Mouse (Mus musculus) gonadal fat pad, adult 2 months (tissue): ENCODE results near the gene E130114P18Rik. TPM values are rescaled to one million over a fixed set of nuclear protein-coding genes. Genes with fewer than 3 reads are reported as not detected.

Experiments used
- DNase-seq: peaks from one replicate; pipeline ENCODE4 v3.0.0-alpha.2; 2012; ENCODE audit warnings: low read depth
- polyA plus RNA-seq: library from polyadenylated mRNA; depleted of rRNA; stranded (reverse); fragments of >200 nt; gene quantifications from 2 replicates; pipeline ENCODE4 v1.2.3, GENCODE M21; 2012

The E130114P18Rik gene
- polyA plus RNA-seq, 1 experiment = 0.11 TPM

DNA sequence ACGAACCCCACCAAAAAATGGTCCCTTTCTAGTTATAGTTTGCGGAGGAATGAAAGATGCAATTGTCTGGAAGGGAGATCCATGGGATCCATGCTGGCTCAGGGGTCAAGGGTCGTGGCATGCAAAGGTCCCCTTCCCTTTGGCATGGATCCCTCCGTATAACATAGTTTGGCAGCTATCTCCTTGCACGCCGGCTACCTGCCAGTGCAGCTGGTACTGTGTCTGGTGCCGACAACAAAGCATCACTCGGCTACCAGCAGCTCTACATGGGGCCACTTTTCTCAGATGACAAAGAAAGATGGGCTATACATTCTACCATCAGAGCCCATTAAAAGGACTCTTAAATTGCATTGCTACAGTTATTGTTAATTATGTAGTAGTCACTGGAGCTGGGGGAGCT is 169.2 kb downstream of the E130114P18Rik start:
- no peak for DNase-seq

DNA sequence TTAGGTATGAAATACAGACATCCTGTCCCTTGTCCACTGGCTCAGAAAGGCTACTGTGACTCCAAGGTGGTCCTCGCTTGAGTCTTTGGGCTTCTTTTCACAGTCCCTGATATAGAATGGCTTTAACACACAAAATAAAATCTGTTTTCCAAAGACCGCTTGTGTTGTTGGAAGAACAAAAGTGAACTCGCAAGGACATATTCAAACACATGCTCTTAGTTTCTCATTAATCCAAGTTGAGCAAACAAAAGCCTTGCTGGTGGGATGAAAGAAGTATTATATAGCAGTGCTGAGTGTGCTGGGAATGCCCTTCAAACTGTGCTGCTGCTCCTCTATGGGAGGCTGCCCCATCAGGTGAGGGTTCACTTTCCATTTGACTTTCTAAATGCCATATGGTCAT is 169.7 kb downstream of the E130114P18Rik start:
- no peak for DNase-seq

DNA sequence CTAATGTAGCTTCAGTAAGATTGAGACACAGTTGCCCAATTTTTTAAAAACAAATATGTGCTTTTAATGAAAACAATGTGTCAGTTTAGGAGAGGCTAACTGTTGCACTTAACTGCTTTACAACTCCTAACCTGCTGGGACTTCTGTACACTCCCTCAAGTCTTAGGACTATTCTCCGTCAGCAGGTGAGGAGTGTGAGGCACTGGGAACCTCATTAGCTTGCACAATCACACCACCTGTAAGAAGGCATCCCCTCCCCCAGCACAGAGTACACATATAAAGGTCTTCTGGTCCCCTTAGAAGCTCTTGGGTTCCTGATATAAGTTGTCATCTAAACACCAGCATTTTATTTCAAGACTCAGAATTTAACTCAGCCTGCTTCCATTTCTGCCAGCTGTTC is 170.7 kb downstream of the E130114P18Rik start:
- no peak for DNase-seq

DNA sequence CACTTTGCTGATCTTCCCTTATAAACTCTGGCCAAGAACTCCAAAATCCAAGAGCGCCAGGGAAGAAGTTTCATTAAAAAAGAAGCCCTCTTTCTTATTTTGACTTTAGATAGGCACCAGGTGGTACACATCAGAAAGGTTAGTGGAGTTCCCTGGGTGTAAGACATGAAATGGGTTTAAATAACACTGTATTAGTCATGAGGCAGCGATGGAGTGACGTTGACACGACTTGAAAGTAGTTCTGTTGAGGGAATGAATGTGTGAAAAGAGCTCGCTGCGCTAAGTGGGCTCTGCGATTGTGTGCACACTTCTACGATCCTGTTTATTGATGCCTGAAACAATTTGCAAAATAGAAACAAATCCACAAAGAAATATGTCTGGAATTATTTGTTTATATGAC is 171.4 kb downstream of the E130114P18Rik start:
- DNase-seq = no peak

DNA sequence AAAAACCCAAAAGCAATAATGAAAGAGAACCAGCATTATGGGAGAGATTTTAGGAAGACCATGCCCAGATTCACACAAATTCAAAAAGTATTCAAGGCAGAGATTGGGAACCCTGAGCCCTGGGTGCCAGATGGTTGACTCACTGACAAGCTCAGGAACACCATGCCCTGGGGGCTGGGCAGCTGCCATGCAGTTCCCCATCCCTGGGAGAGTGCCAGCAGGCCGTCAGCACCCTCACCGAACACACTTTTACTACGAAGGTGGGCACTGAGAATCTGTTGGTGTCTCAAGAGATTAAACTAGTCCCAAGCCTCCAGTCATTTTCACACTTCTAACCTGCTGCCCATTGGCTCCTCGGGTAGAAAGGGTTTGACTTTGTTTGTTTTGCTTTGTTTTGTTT is 175.3 kb downstream of the E130114P18Rik start:
- no peak for DNase-seq

DNA sequence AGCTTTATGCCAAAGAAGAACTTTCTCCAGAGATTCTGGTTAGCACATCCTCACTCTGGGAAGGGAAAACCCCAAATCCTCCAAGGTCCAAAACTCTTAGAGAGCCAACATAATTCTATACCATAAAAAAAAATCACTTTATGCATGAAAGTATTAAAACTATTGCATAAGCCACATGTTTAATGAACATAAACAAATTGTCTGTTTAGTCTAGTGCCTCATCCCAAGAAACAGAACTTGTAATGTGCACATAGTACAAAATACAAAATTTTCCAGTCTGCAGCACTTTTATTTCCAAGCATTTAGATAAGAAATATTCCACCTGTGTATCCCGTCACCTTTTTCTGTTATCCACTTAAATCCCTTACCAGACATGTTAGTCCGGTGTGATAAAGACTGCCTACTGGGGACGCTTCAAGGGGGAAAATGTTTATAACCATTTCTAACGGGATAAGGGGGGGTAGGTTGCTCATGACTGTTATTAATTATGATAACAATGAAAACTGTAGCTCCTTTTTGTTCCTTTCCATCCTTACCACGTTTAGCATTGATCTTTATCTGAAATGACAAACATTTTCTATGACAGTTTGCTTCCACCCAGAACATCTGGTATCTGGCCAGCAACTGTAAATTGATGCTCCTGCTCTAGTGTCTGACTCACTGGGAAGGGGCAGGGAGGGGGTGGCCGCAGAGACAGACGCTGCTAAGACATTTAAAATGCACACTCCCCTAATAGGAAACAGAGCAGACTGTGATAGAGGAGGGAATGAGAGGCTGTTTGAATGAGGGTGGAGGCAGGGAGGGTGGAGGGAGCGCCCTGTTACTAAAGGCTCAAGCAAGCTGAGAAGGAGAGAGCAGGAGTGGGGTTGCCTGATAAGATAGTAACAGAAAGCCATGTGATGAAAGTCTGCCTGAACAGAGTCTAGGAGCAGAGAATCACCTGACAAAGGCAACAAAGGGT is 176.7 kb downstream of the E130114P18Rik start:
- no peak for DNase-seq

DNA sequence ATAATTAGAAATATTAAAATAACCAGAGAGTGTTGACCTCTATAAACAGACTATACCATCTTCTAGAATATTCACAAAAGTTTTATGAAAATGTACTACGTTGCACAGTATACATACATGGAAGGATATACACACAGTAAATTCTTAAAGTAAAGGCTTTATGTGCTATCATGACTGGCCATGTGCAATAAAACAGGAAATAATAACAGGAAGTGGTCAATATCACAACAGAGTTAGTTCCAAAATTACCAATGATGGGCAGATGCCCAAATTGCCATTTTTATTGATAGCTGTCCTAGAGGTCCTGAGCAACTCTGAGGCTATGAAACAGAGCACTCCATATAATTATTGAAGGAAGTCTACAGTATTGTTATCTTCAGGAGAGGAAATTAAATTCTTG is 180.4 kb downstream of the E130114P18Rik start:
- DNase-seq = no peak

DNA sequence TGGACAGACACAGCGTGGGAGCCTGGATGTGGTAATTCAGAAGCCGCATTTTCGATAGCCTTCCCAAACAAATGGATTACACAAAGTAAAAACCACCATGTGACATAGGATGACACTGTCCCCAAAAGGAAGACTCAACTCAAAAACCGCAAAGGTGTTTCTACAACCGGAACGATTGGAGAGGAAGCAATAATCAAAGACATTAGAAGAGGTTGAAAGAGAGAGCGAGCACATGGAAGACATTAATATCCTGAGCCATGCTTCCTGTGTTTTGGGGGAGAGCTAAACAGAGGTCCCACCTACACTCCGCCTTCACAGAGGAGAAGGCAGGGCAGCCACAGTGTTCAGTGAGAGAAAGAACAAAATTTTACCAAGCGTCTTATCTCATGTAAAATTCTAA is 181.5 kb downstream of the E130114P18Rik start:
- DNase-seq = no peak

DNA sequence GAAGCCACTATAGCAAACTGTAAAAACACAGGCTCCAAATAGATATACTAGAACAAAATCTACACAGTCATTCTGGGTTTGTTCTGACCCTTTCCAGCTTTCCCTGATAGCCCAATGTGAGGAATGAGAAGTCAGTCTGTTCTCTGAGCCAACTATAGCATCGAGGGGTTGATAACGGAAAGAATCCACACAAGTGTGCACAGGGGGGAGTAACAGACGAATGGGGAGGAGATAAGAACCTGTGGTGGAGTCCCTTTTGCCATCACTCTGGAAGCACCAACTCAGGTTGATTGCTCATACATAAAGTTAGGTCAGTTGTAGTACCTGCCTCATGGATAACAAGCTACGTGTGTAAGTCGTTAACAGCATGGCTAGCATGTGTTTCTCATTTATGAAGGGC is 184.0 kb downstream of the E130114P18Rik start:
- DNase-seq = no peak

DNA sequence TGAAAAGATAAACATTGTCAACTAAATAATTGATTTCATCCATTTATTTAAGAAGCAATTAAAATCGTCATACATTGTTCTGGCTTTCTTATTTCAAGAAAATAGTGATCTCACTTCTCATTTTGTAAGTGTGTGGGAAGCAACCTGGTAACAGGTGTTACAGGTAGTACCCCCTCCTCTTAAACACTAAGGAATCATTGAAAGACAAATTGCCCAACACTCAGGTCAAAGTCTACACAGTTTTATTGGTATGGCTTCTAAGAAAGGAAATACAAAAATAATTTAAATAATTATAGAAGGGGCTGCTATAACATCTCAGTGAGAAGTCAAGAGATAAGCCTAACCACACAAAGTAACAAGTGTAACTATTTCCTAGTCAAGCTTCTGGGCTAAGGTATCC is 188.1 kb downstream of the E130114P18Rik start:
- DNase-seq = no peak

DNA sequence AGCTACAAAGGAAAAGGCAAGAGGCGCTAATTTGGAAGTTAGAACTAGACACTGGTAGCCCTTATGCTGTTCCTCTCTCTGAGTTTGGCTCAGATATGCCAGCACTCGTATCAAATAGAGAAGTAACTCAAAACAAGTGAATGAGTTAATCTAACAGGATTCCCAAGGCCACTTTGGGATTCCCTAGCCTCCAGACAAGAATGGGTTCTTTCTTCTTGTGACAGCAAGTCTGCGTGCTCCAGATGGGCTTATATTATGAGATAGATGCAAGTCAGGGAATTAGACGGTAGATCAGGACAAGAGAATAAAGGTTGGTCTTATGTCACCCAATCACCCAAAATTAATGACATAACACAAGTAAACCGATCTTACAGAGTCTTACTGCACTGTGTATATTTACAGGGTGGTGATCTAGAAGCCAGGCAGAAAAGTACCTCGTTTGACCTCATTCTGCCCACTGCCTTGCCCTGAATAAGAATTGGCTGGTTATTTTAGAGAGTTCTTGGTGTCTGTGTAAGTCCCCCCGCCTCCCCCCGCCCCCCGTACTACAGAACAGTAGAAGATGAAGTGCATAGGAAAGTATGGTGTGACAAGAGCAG is 190.4 kb downstream of the E130114P18Rik start:
- no peak for DNase-seq

DNA sequence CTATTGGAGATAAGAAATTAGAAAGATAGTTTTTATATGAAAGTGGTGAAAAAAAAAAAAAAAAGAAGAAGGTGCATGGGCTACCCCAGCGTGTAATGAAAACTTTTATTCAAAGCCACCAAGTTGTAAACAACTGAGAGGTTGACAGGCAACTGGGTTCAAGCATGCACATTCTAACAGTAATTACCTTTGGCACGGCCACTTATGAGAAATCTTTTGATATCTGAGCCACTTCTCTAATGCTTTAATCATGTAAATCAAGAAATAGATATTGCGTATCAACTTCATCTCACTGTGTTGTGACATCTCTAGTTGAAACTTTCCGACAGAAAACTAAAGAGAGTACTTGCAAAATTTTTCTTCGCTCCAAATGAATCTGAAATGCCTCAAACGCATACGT is 192.7 kb downstream of the E130114P18Rik start:
- DNase-seq = no peak

DNA sequence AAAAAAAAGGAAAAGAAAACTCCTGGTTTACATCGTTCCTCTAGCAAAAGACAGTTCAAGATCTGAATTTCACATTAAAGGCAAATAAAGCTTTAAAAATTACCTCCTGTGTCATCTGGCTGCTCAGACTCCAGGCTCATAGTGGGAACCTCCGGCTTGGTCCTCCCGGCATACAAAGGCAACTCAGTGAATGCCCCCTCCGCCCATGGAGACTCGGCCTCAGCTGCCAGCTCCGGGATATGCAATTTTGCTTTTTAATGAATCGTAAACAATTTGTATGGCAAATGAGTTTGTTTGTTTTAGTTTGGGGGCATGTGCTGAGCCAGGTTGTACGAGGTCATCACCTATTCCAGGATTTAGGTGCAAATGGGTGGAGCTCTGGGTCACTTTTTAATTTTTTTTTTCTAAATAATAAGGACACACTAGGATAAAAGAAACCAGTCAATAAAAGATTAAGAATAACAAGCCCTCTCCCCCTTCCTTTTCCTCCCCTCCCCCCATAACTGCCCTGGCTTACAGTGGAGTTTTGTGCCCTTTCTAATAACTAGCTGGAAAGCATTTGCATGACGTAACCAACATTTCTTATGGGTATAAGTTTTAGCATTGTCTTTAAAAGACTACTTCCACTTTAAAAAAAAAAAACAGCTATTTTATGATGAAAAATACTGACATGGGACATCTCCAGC is 193.3 kb downstream of the E130114P18Rik start:
- no peak for DNase-seq

DNA sequence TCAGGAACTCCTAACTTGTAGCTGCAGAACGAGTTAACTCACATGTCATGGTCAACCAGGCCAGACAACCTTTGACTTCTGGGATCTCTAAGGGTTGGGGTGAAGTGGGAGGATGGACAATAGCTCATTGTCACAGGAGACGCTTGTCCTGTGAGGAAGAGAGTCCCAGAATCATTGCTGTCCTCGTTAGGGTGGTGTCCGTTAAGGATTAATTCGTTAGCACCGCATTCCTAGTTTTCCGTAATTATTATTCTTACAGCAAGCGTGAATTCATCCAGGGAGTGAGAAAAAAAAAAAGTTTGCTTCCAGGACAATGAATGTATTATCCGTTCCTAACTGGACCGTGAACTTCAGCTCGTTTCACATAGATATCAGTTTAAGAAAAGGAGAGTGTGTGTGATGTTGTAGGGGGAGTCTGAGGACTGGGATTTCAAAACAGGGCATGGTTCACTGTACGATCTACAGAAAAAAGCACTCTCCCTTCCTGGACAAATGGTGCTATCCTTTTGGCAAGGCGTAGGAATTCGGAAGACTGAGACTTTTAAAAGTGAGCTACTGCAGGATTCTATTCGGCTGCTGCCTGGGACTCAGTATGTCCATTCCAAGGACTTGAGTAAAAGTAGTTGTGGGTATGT is 195.0 kb downstream of the E130114P18Rik start:
- DNase-seq = no peak

DNA sequence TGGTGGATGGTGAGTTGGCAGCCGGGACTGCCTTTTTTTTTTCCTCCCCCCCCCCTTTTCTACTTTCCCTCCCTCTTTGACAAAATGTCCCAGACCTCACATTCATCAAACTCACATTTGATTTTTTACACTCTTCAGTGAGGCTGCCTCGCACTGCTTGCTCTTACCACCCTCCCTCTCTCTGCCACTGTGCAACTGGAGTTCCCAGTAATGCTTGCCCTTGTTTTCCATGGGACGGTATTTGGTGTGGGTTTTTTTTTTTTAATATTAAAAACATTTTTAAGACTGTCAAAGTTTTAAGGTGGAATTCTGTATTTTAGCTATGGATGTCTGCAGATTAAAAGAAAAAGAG is 195.8 kb downstream of the E130114P18Rik start:
- DNase-seq = no peak

DNA sequence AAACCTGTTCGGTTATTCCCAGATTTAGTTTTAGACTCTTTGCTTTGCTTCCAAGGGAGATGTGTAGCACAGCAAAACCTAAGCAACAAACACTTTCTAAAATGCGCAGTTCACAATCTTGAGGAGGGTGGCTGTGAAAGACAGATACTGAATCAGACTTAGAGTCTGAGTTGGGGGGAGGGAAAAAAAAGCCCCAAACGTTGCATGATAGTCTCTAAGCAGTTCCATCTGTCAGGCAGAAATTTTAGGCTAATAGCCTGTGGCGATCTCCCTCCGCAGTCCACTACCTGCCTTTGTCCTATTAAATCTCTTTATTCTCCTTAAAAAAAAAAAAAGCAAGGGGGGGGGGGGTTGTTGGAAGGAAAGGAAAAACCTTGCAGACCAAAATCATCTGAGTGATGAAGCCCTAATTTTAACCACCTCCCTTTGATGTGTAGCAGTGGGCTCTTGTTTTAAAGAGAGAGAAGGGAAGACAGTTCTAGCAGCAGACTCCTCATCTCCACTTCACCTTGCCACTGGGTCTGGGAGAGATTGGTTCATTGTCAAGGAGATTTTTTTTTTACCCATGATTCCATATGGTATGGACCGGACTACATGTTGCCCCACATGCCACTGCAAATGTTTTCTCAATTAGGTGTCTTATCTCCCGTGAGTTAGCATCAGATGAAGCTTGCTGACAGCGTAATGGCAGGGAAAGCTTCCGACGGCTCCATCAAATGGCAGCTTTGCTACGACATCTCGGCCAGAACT is 196.4 kb downstream of the E130114P18Rik start:
- DNase-seq = no peak

DNA sequence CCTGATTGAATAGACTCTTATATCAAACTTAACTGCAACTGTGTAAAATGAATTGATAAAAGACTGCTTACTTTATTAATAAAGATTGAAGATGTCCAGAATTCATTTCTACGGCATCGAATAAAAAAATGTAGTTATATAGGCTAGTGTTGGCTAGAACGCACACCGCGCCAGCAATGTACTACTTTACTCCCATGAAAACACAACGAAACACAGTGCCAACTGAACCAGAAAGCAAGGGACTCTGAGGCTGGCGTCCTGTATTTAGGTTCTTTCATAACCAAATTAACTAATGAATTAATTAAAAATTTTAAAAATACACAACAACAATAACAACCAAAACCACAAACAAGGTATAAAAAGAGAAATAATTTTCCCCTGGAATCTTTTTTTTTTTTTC is 197.0 kb downstream of the E130114P18Rik start:
- DNase-seq = no peak

DNA sequence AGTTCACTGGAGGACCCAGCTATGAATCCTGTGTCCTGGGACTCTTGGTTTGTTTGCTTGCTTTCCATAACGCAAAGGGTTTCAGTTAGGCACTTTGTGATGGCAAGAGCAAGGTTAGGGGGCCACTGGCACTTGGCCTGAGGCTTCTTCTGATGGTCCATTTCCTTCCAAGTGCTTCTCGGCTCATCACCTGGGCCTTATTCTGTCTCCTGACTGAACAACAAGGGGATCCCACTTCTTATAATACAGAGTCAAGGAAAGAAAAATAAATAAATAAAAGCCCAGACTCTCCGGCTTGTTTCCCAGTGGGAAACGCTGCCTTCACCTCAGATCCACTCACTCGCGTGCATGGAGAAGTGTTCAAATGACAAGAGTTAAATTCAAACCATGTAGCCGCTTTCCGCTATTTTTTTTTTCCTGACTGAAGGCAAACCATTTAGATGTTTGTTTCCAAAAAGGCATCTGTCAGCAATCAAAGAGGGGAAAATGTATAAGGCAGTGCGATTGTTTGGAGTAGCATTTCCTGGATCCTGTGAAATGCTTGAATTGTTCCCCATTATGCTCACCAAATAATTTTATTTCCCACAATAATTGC is 199.2 kb downstream of the E130114P18Rik start:
- no peak for DNase-seq

DNA sequence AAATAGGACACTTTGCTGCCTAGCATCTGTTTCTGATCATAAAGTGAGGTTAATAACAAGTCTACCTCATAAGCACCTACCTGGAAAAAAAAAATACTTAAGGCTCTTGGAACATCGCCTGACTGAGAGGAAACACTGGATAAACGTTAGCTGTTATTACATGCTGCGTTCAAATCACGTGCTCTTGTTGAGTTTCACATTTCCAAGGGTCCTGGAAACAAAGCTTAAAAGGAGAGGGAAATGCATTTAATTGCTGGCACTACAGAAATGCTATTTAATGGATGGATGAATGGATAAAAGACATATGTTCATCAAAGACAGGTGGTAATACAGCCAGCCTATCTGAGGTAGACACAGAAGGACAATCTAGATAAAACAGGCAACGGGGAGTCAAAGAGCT is 200.4 kb downstream of the E130114P18Rik start:
- DNase-seq = no peak

DNA sequence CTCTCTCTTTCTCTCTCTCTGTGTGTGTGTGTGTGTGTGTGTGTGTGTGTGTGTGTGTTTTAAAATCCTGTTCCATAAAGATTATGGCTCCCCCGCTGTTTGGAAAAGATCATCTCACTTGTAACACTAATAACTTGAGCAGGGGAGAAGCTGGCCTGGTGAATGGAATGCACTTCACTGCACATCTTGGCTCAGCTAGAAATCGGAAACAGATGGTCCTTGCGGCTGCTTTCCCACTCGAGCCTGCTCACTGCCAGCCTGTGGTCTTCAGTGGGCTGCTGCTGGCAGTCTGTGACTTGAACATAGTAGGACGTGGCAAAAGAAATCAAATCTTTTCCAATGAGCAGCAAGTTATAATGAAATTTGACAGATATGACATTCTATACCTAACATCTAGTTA is 202.4 kb downstream of the E130114P18Rik start:
- no peak for DNase-seq

DNA sequence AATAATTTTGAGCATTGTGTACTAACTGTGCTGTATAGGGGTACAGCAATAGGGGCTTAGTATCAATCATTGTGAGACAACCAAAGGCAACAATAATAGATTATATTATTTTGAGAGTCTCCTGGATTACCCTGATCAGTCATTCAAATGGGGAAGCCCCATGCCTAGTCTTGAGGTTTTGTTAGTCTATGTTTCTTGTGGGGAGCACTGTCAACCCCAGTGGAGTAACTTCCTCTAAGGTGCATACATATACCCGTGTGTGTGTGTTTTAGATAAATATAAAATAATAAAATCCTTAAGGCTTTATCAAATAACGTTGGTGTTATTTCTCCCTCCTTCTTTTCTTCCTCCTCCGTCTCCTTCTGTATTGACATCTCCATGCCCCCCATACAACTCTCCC is 208.6 kb downstream of the E130114P18Rik start:
- no peak for DNase-seq
